Mouse (Mus musculus): ENCODE data around the gene Pi4ka.

GRCm38 (mm10) chr16:17269872-17270271 is 136.2 kb downstream of the Pi4ka start:
- TF ChIP-seq POLR2A (IDR thresholded peaks at IDR 0.05; ENCODE audit: low read depth, low read length), result no peak
- TF ChIP-seq CTCF (conservative IDR thresholded peaks at IDR 0.05 in 1 of 2, IDR thresholded peaks at IDR 0.05 in 1 of 2; ENCODE audit: low read depth in 2 of 2, low read length in 2 of 2), result no peak
- TF ChIP-seq CHD2 (IDR thresholded peaks at IDR 0.05; ENCODE audit: low read length), result no peak
- no peak for TF ChIP-seq NRF1 (IDR thresholded peaks at IDR 0.05; ENCODE audit: low read depth, low read length)
- TF ChIP-seq USF2 (conservative IDR thresholded peaks at IDR 0.05; ENCODE audit: low read depth, low read length), result no peak
- TF ChIP-seq ETS1 (conservative IDR thresholded peaks at IDR 0.05; ENCODE audit: low read depth, low read length), result no peak
- no peak for TF ChIP-seq SMC3 (IDR thresholded peaks at IDR 0.05; ENCODE audit: low read depth, low read length)
- TF ChIP-seq MAX (IDR thresholded peaks at IDR 0.05; ENCODE audit: low read length), result no peak
- TF ChIP-seq BHLHE40 (IDR thresholded peaks at IDR 0.05; ENCODE audit: low read depth, low read length), result no peak
- TF ChIP-seq MAFK (IDR thresholded peaks at IDR 0.05; ENCODE audit: insufficient replicate concordance, low read length), result no peak
- no peak for TF ChIP-seq NELFE (IDR thresholded peaks at IDR 0.05; ENCODE audit: low read depth, low read length)

Data from CH12.LX (cell line).